ENCODE assay signal across 15 mouse cellular contexts in the genomic region with DNA sequence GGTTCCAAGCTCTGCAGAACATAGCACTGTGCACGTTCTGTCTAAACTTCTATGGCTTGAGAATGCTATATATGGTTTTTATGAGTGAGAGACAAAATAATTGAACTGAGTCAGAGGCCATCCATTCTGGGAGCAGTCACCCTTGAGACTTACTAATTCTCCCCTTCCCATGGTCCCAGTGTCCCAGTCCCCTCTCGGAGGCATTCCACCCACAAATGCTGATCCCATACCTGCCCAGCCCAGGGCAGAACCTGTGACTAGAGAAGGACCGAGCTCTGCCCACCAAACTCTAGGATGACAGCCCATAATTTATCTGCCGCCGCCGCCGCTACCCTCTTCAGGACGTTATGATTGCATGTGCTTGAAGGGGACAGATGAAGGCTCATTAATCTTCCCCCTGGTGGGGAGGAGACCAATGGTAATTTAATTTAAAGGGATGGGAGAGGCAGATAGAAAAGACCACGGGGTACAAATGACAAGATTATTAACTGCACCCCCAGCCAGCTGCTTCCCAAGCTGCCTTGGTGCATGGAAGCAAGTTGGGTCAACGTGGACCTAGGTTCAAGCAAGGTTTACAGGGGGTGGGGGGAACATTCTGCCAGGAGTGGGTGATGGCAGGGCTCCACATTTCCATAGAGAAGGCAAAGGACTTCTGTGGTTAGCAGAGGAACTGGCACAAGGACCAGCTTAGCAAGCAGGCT.
"Had no signal": no experiment of that assay in that cellular context is flagged by ENCODE, and none has a peak within 500 bp of the region (broad histone marks: within the 10 kb centered on the region; RNA-seq: fewer than 3 reads in every experiment).

No protein-coding gene starts in this region.

- H3K4me1 ChIP-seq: limb, embryonic 12.5 days; midbrain, embryonic 12.5 days had no signal

- H3K27me3 ChIP-seq: megakaryocyte, embryonic 14.5 days; midbrain, embryonic 12.5 days had no signal

- DNase-seq: kidney, adult 9 months; kidney, postnatal 10 days; kidney, postnatal 4 days; liver; lung, embryonic 14.5 days; lung, postnatal 10 days; lung, postnatal 4 days; right cerebral cortex, postnatal 14 days; thymus, postnatal 4 days had no signal

- H3K27ac ChIP-seq: layer of hippocampus, adult 2 months; limb, embryonic 12.5 days; liver, embryonic 14.5 days; midbrain, embryonic 12.5 days had no signal

- H3K36me3 ChIP-seq: limb, embryonic 12.5 days; midbrain, embryonic 12.5 days had no signal

- ATAC-seq: midbrain, embryonic 16.5 days had no signal

- H3K4me3 ChIP-seq: layer of hippocampus, adult 2 months; limb, embryonic 12.5 days; megakaryocyte, embryonic 14.5 days; midbrain, embryonic 12.5 days had no signal

- H3K4me2 ChIP-seq: limb, embryonic 12.5 days; lung, embryonic 14.5 days; midbrain, embryonic 12.5 days had no signal

- H3K9ac ChIP-seq: limb, embryonic 12.5 days; liver, embryonic 14.5 days; lung, embryonic 14.5 days; midbrain, embryonic 12.5 days had no signal

- H3K9me3 ChIP-seq: limb, embryonic 12.5 days; midbrain, embryonic 12.5 days had no signal
